Mouse (Mus musculus): Measurements from ENCODE around the gene Ndufb5.
"Not testable (repeated sequence)": the region's sequence is repeated elsewhere in the genome, so short reads cannot be mapped to it uniquely, and the experiment has no call there.

Ndufb5 gene

GRCm38 (mm10) chr3:32737172-32737655, 424 bp downstream of the Ndufb5 start, which contains the start of gene Mrpl47:
Gene Mrpl47 (minus strand): TSS chr3:32737605.
- DNase-seq, result no peak

DNA sequence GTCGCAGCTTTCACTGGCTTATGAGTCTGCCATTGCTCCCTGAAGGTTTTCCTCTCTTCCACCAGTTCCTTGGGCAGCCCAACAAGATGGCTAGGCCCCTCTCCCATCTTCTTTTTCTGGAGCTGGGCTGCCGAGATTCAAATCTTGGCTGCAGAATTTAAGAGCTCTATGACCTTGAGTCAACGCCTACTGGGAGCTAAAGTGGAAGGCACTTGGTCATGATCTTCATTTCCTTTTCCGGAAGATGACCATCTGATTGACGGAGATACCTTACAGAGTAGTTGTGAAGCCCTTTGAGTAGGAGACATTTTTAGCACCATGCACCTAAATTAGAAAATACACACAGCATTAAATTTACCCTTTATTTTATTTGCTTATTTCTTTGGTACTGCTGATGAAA, 1.8 kb downstream of the Ndufb5 start:
- DNase-seq, result no peak

GRCm38 (mm10) chr3:32742276-32742780, 5.5 kb downstream of the Ndufb5 start:
- no peak for DNase-seq

DNA sequence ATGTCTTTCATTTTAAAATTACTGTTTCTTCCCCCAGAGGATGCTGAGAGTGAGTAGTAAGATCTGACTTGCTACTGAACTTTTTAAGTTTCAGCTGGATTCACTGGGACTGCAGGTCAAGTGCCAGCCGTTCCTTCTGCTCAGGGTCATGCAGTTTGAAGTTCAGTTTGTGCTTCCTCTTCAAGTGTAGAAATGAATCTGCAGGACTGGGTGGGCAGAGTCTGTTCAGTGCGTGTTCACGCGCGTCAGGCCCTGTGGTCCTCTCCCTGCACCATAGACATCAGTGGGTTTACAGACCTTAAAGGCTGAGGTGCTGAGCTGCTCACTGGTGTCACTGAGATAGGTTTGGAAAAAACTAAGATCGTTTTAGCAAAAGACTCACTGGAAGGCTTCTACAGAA, 8.2 kb downstream of the Ndufb5 start:
- DNase-seq, result no peak

GRCm38 (mm10) chr3:32745426-32745825, 8.6 kb downstream of the Ndufb5 start:
- DNase-seq, result not testable (repeated sequence)

DNA sequence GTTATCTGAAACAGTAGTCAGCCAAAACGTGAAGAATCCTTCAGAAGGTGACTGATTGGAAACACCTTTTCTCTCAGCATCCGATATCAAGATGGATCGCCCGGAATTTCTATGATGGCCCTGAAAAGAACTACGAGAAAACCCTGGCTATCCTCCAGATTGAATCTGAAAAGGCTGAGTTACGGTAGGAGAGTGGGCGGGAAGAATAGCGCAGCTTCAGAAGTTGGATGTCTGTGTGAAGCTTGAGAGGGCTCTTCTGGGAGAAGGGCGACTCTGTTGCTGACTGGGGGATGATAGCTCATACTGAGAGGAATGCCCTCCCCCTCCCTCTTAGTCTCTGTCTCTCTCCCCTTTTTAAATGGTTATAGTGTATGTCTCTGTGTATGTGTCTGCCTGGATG, 11.6 kb downstream of the Ndufb5 start:
- DNase-seq, result no peak

GRCm38 (mm10) chr3:32749820-32750579, 13.2 kb downstream of the Ndufb5 start:
- no peak for DNase-seq

DNA sequence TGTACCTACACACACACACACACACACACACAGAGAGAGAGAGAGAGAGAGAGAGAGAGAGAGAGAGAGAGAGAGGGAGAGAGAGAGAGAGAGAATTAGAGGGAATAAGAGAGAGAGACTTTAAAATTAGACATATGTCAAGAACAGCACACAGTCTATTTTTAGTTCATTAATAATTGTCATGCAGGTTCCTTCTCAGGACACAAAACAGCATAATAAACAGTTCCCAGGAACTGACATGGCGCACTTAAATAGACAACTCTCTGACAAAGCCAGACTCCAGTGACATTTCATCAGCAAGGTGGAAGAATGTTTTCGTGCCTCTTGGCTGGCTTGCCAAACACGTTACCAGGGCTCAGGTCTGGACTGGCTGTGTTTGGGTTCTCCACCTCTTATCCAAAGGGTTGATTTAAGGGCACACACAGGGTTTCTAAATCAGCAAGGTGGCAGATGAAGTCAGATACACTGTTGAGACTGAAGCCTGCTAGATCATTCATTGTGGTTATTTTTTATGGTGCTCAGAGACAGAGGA, 17.7 kb downstream of the Ndufb5 start:
- no peak for DNase-seq

DNA sequence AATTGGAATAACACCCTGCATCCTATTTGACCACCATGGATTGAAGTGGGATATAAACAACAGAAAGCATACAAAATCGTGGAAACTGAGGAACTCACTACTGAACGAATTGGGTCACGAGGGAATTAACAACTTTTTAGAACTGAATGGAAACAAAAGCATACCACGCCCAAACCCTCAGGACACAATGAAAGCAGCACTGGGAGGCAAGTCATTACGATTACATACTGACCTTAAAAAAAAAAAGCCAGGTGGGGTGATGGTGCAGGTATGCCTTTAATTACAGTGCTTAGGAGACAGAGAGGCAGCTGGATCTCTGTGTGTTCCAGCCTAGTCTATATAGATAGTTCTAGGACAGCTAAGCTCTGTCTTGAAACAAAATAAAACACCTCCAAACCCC, 22.4 kb downstream of the Ndufb5 start:
- no peak for DNase-seq

DNA sequence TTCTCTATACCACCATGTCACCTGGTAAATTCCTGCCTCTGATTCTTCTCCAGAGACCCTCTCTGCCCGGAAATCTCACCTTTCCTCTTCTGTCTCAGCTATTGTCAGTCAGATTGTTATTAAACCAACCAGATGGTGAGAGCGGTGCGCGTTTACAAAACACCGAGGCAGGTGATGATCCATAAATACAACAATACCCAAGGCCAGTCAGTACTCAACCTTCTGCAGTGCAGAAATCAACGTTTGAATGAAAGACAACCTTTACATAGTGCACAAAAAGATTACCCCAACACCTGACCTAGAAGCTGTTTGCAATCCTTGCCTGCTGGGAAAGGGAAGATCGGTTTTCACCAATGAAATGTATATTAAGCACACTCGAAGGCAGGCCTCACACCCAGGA, 26.2 kb downstream of the Ndufb5 start:
- DNase-seq, result no peak

- DNase-seq, result no peak
These were observed 27.1 kb downstream of the Ndufb5 start for GRCm38 (mm10) chr3:32763902-32764301.

DNA sequence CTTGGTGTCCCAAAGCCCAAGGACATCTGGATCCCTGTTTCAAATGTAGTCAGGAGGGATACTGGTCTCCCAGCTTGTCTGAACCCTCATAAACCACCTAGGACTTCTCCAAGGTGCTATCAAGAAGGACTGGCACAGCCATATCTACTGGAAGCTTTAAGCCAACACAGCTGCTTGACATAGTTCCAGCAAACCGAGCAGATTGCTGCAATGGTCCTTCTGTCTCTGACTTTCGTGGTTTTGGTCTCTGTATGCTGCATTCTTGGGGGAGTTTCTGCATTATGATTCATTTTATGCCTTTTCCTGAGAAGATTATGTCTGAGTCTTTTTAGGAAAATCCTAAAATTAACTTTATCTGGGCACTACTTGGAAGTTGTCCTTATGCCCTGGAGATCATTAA, 34.0 kb downstream of the Ndufb5 start:
- no peak for DNase-seq

Measured in kidney, adult 11 months (tissue).